Mouse (Mus musculus): ENCODE measurements around the gene Itpa.

- no peak for TF ChIP-seq CTCF (IDR thresholded peaks at IDR 0.05 in 2 of 3, conservative IDR thresholded peaks at IDR 0.05 in 1 of 3; ENCODE audit: control insufficient read depth in 1 of 3, insufficient read depth in 1 of 3, low read depth in 2 of 3, low read length in 3 of 3, poor library complexity in 1 of 3, severe bottlenecking in 1 of 3)
- no peak for TF ChIP-seq ZMIZ1 (IDR thresholded peaks at IDR 0.05; ENCODE audit: low read depth, low read length)
- TF ChIP-seq USF1 (IDR thresholded peaks at IDR 0.05; ENCODE audit: low read depth, low read length): no peak
- no peak for TF ChIP-seq GABPA (IDR thresholded peaks at IDR 0.05; ENCODE audit: low read depth, low read length)
- no peak for TF ChIP-seq NELFE (IDR thresholded peaks at IDR 0.05; ENCODE audit: low read depth, low read length)
- TF ChIP-seq EP300 (IDR thresholded peaks at IDR 0.05; ENCODE audit: low read depth in 1 of 2, low read length in 2 of 2): no peak
- no peak for TF ChIP-seq POLR2AphosphoS2 (IDR thresholded peaks at IDR 0.05; ENCODE audit: low read length)
- no peak for TF ChIP-seq ZC3H11A (IDR thresholded peaks at IDR 0.05; ENCODE audit: low read depth, low read length)
- TF ChIP-seq USF2 (IDR thresholded peaks at IDR 0.05; ENCODE audit: borderline replicate concordance in 1 of 2, insufficient read depth in 1 of 2, low read depth in 1 of 2, low read length in 2 of 2): no peak
- no peak for TF ChIP-seq RCOR1 (IDR thresholded peaks at IDR 0.05; ENCODE audit: low read depth, low read length)
- no peak for TF ChIP-seq RAD21 (IDR thresholded peaks at IDR 0.05; ENCODE audit: low read depth, low read length)
Measured at GRCm38 (mm10) chr2:130685426-130685825, 18.0 kb downstream of the Itpa start.
